Mouse (Mus musculus): ENCODE results near the gene Ppm1d.

DNA sequence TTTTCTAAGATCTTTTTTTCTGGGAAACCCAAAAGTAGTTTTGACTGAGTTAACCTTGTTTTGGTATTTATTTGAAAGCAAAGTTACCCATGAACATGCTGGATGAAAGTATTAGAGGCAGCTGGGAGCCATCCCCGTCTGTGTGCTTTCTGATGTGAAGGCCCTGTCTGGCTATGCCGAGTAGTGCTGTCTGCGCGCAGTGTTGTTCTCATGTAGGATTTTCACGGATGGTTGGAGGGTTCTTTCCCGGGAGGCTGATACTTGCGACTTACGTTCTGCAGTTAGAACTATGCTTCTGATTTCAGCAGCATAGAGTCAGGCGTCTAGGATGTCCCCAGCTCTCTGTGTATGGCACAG lies 81.8 kb downstream of the Ppm1d start:
- TF ChIP-seq CTCF (IDR thresholded peaks at IDR 0.05; ENCODE audit: borderline replicate concordance, control insufficient read depth, extremely low read depth, insufficient read depth, low read length, poor library complexity): no peak
- TF ChIP-seq POLR2A (IDR thresholded peaks at IDR 0.05; ENCODE audit: control insufficient read depth, extremely low read depth, insufficient read depth, low read length, poor library complexity): no peak

Data from thymus, adult 2 months (tissue).